Mouse (Mus musculus) right cerebral cortex, adult 2 months (tissue): ENCODE results near the gene Sox21.

Experiments
- DNase-seq, 2 experiments: peaks; one replicate each; pipeline ENCODE4 v3.0.0; 2021 to 2022; ENCODE audit warnings: low spot score in 2 of 2

Sox21 gene

DNA sequence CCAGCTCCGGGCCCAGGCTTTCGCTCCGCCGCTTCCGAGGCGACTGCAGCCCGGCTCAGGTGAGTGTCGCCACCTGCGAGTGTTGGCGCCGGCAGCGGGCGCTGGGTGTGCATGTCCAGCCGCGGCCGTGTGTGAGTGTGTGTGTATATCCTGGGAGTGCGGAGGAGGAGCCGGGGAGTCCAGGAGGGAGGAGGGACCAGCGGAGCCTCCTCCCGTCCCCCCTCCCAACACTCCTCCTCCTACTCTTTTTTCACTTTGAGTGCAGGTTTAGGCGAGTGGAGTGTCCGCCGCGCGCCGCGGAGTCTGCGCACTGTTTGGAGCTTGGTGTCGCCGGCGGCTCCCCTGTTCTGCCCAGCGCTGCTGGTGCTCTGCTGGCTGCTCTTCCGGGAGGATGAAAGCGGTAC lies at the start of gene Sox21:
TSS of gene Sox21 (minus strand) at position 145 of the 404 bp plus-strand sequence.
- peak in 1 of 2 experiments; percentile 31 for DNase-seq

DNA sequence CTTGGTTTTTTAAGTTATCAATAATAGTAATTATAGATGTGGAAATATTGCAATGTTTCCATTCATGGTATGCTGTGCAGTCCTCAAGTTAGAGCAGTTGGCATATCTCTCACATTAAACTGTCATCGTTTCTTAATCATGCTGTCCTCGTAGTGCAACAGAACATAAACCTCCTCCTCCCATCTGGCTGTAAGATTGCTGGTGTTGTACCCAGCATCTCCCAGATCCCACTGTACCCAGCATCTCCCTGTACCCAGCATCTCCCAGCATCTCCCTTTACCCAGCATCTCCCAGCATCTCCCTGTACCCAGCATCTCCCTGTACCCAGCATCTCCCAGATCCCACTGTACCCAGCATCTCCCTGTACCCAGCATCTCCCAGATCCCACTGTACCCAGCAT lies 49.3 kb upstream of the Sox21 start:
- DNase-seq = no peak

DNA sequence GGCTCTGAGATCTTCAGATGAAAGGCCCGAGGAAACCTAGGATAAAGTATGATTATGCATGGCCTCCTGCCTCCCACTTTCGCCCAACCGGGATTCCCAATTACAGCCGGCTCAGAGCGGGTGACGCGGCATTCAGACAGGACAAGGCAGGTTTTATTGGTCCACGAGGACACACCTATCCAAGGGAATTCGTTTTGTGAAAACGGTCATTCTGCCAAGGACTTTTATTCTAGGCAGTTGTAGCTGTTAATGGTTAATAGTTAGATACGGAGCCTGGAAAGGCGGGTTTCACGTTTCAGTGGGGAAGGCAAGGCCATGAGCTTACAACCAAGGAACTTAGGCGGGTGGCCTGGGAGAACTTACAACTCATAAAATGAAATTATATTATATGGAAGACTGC lies 46.1 kb upstream of the Sox21 start:
- no peak for DNase-seq

DNA sequence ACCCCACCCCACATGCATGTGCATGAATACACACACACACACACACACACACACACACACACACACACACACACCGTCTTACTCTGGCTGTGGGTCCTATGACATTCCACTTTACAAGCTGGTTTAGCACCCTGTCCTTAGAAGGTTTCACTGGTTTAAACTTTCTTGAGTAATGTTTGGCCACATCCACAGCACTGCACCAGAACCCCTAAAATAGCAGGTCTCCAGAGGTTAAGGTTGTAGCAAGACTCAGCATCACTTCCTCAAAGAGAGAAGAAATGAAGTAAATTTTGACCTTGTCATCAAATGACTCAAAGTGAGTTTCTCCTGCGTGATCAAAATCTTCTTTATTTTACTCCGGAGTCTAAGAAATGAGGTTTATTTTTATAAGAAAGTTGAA lies 45.4 kb upstream of the Sox21 start:
- no peak for DNase-seq

DNA sequence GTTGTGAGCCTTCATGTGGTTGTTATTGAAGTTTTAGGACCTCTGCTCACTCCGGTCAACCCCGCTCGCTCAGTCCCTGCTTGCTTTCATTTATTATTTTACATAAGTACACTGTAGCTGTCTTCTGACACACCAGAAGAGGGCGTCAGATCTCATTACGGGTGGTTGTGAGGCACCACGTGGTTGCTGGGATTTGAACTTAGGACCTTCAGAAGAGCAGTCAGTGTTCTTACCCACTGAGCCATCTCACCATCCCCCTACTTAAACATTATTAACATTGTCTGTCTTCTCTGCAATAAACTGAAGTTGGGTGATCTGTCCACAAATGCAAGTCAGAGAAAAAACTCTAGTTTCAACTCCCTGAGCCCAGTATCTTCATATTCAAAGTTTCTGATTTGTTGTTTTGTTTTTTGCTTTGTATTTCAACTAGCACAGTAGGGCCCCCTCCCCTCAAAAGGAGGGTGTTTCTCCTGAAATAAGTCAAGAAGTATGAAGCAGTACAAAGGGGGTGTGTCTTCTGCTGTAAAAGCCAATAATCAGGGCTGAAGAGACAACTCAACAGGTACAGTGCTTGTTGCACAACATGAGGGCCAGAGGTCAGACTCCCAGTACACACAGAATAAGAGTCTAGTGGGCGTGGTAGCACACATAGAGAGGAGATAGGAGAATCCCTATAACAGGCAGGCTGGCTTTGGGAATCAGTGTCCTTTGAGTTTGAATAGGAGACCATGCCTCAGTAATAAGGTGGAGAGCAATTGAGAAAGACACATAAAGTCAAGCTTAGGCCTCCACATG lies 41.1 kb upstream of the Sox21 start:
- no peak for DNase-seq

DNA sequence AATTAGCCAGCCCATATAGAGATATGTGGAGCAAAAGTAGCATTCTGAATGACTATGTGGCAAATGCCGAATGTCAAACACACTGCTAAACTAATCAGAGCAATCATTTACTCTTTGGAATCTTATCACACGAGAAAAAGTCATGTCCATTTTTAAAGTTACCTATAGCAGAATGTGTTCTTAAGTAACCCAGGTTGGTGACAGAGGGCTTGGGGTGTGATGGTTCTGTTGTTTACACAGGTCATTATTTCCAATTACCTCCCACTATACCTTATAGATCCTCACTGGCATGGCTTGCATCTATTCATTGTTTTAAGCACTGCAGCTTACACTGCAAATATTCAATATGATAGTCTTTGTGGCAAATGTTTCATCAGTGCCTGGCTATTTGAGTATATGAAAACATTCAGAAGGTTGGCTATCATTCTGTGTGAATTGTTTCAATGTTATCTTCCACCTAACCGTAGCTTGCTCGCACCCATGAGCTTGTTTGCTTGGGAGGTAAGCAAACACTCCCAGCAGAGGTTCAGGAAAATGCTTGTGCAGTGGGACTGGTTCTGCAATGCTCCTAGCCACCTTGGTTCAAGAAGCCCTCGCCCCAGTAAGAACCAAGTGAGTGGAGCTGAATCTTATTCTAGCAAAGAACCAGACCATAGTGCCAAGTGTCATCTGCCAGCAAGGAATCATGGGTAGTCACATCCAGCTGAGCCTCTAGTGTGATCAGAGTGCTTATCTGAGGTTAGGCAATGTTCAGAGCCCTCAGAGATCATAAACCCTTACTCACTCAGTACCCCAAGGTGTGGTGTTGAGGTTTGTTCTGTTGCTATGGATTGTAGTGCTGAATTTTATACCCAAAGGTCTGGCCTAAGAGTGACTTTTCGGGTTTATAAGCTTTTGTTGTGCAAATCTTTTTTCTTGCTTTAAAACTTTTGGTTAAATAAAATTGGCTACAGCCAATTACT lies 36.0 kb upstream of the Sox21 start:
- no peak for DNase-seq

DNA sequence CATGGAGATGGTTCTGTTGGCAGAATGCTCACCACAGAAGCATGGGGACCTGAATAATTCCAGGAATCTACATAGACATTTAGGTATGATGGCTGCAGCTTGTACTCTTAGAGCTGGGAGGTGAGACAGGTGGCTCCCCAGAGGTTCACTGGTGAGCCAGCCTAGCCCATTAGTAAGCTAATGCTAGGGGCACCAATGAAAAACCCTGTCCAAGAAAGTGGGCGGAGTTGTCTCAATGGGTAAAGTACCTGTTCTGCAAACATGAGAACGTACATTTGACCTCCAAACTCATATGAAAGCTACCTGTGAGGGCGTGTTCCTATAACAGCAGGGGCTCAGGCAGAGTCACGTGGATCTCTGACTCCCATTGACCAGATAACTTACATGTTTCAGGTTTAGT lies 32.0 kb upstream of the Sox21 start:
- DNase-seq = no peak

DNA sequence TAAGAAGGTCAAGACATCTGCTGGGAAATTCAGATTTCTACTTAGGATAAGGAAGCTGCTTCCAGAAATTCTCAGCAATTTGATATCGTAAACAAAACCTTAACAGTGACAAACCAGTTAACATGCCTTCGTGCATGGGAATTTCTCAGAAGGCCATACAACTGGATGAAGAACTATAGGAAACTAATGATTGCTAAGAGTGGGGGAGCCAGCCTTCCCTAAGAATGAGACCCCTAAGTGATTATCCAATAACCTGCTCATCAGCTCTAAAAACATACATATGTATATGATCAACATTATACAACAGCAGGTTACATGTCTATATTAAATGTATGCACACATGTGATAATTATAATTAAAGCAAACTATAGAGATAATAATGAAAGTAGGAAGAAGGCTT lies 29.8 kb upstream of the Sox21 start, which contains the start of gene Gm9376:
TSS of gene Gm9376 (plus strand) at position 301 of the 400 bp plus-strand sequence.
- no peak for DNase-seq

DNA sequence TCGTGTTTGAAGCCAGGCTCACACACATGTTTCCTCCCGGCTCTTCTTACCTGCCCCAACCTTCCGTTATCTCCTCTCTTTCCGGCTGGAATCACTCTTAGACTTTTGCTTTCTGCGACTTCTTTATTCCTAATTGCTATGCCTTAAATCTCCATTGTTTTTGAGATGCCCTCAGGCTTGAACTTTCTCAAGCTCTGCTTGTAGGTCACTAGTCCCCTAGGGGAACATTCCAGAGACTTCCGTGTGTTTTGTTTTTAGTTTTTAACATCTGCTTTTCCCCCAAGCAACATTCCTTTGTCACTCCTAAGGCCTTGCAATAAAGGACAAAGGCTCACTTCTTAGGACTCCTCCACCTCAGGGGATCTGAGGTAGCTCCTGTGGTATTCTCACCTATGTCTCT lies 16.6 kb upstream of the Sox21 start:
- DNase-seq = no peak

DNA sequence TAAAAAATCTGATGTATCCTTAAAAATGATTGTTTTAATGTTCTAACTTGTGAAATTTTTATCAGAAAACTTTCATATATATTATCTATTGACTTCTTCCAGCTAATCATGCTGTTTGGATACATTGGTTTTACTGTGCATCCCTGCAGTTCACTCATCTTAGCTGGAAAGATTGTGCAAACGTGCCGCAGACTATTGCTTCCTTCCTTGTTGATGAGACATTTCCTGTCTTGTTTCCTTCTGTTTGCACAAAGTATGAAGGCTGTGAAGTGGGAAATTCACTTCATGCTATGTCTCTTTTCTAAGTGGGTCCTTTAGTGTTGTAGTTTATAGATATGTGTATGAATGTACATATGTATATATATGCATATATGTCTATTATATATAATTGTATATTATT lies 4.6 kb upstream of the Sox21 start:
- no peak for DNase-seq

DNA sequence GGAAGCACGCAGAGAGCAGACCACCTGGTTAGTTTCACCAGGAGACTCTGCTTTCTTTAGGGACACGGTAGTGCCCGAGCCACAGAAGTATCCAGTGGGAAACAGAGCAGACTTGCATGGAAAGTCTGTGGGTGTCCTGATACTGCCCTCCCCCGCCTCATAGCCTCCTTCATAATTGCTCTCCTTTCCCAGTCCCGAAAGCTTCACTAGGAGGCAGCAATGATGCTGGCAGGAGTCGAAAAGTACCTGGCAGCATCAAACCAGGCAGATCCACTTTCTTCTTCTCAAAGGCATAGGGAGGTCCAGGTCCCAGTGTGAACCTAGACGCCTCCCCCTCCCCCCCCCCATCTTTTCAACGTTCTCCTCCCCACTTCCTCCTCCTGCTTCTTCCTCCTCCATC lies 2.5 kb upstream of the Sox21 start:
- no peak for DNase-seq

DNA sequence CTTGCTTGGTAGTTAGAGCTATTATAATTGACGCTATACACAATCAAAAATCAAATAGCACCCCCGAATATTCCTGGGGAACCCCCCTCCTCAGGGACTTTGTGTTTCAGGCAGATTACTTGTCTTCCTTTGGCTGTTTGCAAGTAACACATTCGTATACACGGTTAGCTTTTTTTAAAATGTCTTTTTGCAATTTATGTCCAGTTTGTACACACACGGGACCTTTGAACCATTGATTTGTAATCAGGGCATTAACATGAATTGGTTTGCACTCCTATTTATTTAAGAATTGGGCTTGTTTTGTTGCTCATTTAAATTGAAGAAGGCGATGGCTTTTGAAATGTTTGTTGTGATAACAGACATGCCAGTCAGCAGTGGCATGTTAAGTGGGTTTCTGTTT lies 956 bp upstream of the Sox21 start:
- DNase-seq = no peak

DNA sequence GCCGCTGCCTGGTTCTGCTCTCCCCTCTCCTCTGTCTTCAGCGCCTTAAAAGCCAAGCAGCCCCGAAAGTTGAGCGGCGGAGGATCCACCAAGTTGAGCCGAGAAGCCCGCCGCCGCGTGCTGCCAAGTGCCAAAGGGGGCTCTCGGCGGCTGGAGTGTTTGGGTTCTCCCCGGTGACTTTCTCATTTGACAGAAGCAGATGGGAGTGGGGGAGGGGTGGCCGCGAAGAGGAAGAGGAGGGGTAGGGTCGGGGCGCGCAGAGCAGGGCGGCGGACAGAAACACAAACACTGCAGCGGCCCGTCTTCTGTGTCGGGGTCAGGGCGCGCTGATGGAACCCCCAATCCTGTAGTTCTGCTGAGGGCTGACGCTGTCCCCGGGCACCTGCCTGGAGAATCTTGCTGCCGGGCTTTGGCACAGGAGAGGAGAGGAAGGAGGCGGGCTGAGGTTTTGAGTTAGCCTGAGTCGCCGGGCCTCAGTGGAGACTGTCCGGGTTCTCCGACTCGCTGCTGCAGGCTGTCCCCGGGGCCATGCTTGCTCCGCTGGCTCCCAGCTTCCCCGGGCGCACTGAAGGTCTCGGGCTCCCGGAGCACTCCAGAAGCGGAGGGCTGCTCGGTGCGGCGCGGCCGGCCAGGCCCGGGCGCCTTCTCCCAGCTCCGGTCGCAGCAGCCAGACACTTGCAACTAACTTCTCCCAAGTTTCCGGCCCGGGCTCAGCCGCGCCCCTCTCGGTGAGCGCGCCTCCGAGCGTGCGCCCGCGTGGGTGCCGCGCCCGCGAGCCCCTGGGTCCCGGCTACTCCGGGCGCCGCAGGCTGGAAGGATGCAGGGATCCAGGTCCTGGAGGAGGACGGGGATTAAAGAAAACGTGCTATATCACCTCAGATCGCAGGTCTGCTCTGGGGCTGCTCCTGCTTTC lies 601 bp downstream of the Sox21 start:
- DNase-seq = no peak

DNA sequence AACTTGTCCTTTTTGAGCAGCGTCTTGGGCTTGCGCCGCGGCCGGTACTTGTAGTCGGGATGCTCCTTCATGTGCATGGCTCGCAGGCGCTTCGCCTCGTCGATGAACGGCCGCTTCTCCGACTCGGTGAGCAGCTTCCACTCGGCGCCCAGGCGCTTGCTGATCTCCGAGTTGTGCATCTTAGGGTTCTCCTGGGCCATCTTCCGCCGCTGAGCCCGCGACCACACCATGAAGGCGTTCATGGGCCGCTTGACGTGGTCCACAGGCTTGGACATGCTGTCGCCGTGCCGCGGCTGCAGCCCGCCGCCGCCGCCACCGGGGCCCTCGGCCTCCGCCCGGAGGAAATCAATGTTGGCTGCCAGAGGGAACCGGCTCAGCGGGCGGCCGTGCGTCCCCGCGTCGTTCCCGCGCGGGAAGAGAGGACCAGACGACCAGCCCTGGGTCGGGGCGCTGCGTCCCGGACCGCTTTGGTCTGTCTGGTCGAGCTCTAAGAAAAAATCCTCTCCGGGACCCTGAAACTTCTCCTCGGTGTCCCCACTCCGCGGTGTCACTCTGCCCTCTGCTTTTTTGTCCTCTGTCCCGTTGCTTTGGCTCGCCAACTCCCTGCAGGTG lies 1.4 kb downstream of the Sox21 start:
- no peak for DNase-seq

DNA sequence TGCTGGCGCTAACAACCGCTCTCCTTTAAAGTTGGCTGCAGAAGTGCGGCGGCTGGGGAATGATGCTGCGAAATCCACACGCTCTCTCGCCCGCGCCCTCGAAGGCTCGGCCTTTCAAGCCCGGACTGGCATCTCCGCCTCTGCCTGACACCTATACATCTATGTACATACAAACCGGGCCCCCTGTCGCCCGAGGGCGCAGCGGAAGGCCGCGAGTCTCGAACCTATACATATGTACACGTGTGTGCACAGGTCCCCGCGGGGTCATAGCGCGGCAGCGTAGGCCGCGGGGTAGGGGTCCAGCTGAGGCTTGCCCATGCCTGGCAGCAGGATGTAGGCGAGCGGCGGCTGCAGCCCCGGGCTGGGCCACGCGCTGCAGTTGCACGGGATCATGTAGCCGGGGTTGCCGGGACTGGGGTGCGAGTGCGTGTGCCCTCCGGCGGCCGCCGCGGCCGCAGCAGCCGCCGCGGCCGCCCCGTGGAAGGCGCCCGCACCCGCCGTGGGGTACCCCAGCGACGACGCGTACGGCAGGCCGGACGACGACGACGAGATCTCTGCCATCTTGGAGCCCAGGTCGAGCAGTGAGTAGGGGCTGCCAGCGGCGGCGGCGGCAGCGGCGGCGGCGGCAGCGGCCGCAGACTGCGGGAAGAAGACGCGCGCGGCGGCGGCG lies 2.2 kb downstream of the Sox21 start:
- no peak for DNase-seq

DNA sequence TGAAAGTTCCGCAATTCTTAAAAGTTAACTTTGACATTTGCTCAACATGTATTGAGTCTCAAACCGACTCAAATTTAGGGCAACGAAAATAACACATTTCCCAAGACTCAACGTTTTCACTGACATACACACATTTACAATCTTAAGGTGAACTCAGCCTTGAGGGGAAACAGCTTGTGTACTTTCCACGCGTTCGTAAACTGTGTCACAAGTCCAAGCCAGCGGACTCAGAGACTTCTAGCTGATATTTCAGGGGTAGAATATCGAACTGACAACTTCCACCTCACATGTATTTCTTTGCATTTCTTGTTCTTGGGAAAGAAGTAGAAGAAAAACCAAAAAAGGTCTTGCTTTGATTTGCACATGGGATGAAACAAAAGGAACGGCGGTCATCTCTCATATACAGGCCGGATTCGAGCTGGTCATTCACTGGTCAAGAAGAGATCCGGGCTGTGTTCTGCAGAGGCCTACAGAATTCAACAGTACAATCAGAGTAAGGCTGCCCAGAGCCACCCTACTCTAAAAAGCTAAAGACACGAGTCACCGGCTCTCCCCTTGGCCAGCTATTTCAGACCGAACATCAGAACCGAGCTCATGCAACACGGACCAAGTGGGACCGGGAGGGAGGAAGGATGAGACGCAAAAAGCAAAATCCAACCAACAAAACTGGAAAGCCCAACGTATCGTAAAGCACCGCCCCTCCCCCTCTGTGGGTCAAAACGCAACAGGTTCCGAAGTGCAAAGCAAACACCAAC lies 2.9 kb downstream of the Sox21 start:
- no peak for DNase-seq

DNA sequence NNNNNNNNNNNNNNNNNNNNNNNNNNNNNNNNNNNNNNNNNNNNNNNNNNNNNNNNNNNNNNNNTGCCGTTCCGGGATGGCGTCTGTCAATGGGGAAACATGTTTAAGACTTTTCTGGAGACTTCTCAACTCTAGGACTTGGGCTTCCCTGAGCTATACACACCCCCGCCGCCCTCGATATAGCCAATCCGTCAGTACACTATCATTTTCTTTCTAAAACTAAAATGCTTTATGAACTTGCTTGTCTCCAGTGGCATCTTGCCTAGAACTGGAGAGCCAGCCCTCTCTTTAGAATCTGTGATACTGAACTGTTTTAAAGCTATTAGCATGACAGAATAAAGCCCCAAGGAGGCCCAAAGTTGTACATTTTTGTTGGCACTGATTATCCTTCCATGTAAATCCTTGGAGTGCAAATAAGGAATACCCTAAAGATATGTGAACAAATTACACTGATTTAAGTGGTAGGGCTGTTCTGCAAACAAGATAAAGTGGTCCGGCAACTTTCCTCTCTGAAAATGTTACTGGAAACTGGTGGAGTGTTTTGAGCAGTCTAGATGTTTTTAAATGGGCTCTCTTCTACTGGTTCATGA lies 4.4 kb downstream of the Sox21 start:
- no peak for DNase-seq

DNA sequence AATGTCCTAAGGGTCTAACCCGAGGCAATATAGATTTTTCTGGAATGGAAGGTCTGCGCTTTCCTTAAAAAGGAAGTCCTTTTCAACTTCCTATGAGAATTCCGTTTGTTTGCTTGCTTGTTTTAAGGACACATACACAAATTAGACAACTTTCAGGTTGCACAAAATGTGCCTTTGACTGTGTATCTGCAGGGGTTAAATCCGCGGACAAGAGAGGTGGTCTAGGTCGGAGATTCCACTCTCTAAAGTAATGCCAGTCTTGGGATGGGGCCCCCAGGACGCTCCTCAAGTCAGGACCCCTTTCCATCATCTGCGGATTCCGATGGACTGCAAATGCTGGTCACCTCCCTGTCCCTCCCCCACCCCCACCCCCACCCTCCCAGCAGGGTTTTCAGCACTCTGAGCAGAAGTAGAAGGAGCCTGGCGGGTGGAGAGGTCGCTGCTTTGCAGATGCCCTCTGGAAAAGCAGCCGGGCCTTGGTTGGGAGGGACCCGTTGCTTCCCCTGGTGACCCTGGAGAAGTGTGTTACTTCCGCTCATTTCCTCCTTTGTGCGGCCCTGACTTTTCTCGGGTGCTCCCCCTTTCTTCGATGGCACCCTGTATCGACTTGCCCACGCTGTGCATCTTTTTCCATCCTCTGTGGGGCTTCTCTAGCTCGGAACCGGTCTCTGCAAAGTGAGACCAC lies 10.2 kb downstream of the Sox21 start:
- DNase-seq = no peak

DNA sequence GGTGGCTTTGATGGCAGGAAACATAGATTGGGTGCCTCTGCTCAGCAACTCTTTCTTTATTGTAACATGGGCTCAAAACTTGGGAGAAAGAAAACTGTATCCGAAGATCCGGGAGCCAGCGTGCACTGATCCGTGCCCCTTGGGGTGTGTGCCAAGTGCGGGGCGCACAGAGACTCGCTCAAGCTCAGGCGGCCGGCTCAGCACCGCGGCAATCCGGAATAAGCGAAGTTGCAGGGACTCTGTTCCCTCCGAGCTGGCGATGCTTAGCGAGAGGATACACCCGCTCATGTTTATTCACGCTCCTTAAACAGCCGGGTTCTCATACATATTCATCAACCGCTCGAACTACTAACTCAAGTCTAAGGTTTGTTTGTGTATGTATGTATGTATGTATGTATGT lies 10.9 kb downstream of the Sox21 start:
- DNase-seq = peak in 1 of 2 experiments; percentile 23
